Mouse (Mus musculus) forebrain, embryonic 14.5 days (tissue): ENCODE results near the gene Ralgps1. TPM values are rescaled to one million over a fixed set of nuclear protein-coding genes. Genes with fewer than 3 reads are reported as not detected.

Source experiments
- ATAC-seq: fragments of 200-750 bp; cut with Nextera tagmentation; 2 replicates; pipeline ENCODE4 v1.8.0; 2017; ENCODE audit warnings: mild to moderate bottlenecking, moderate library complexity
- DNase-seq: peaks from one replicate; pipeline ENCODE4 v3.0.0-alpha.2; 2015; ENCODE audit warnings: low spot score
- H3K27ac ChIP-seq: fragments of 300-500 bp; sonication (generic); 2 replicates; pipeline ENCODE4 v1.5.1; 2014; ENCODE audit warnings: low read depth, mild to moderate bottlenecking, control low read depth, low read length, moderate library complexity
- H3K27me3 ChIP-seq: fragments of 300-500 bp; sonication (generic); replicated peaks from 2 replicates; pipeline ENCODE4 v1.6.1; 2014; ENCODE audit warnings: low read length, control low read depth, mixed read lengths; ENCODE audit not compliant: control insufficient read depth, insufficient read depth
- H3K36me3 ChIP-seq: fragments of 300-500 bp; sonication (generic); 2 replicates; pipeline ENCODE4 v1.6.1; 2014; ENCODE audit warnings: low read length, control low read depth; ENCODE audit not compliant: control insufficient read depth, insufficient read depth
- H3K4me1 ChIP-seq: fragments of 300-500 bp; sonication (generic); 2 replicates; pipeline ENCODE4 v1.6.1; 2014; ENCODE audit warnings: antibody characterized with exemption, low read length, control low read depth; ENCODE audit not compliant: control insufficient read depth, insufficient read depth
- H3K4me2 ChIP-seq: fragments of 300-500 bp; sonication (generic); 2 replicates; pipeline ENCODE4 v1.6.1; 2014; ENCODE audit warnings: mild to moderate bottlenecking, control low read depth, low read length
- H3K4me3 ChIP-seq: fragments of 300-500 bp; sonication (generic); 2 replicates; pipeline ENCODE4 v1.5.1; 2014; ENCODE audit warnings: low read depth, low read length, control low read depth
- H3K9ac ChIP-seq: fragments of 300-500 bp; sonication (generic); 2 replicates; pipeline ENCODE4 v1.6.1; 2014; ENCODE audit warnings: mild to moderate bottlenecking, low read length, control low read depth, moderate library complexity
- H3K9me3 ChIP-seq: fragments of 300-500 bp; sonication (generic); replicated peaks from 2 replicates; pipeline ENCODE4 v1.6.1; 2016; ENCODE audit warnings: low read length, control low read depth, mixed read lengths; ENCODE audit not compliant: control insufficient read depth
- WGBS: fragments of 180-500 bp; shearing (Covaris S2); extraction: QIAGEN DNeasy Blood & Tissue Kit; methylation state at CpG from one replicate; pipeline ENCODE4 v1.1.7; 2014; 5-methylcytosine and 5-hydroxymethylcytosine counted together
- polyA plus RNA-seq: library from polyadenylated mRNA; unstranded; fragments of >200 nt; fragmentation: Nextera tagmentation; extraction: Ambion mirVana; gene quantifications from 2 replicates; pipeline ENCODE4 v1.2.1, GENCODE M21; 2014

Ralgps1 gene
- polyA plus RNA-seq, 1 experiment from 2014 or later: 32.6 TPM

DNA sequence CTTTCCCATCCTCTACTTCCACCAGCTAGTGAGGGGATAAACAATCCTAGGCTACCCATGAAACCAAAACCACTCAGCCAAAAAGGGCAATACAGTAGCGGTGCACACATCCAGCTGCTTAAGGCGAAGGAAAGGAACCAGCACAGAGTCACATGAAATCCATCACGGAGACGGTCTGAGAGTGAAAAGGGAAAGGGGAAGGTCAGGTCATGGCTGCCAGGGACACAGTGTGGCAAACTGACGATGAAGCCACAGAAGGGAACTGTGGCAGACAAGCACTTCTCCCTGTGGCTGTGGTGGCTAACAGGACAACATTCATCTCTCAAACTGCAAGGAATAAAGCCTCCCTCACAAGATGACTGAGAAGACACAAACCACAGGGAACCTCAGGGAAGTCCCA, 76.2 kb downstream of the Ralgps1 start:
- H3K4me3 ChIP-seq: no peak overlapping the region
- no peaks in the 10 kb centered on the region for H3K36me3 ChIP-seq
- no peak for ATAC-seq
- WGBS: 93% methylated on average over 5 of the region's 5 CpGs
- H3K27ac ChIP-seq: no peak overlapping the region
- no peaks in the 10 kb centered on the region for H3K4me1 ChIP-seq
- no peak overlapping the region for H3K9ac ChIP-seq
- no peaks in the 10 kb centered on the region for H3K9me3 ChIP-seq
- no peaks in the 10 kb centered on the region for H3K27me3 ChIP-seq
- DNase-seq: no peak
- no peak overlapping the region for H3K4me2 ChIP-seq

DNA sequence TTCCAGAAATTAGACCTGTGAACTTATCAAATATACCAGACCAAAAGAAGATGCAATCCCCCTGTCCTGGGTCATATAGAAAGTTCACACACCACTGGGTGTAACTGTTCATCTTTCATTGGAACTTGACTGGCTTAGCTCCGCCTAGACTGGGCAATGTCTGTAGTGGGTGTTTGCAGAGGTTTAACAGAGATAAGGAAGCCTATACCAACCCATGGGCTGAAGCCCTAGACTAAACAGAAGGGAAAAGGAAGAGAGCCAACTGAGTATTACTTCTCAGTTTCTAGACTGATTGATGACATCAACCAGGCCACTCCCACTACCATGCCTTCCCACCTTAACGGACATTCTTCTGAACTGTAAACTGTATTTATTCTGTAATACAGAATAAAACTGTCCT, 79.2 kb downstream of the Ralgps1 start:
- Histone ChIP-seq H3K36me3 (0 out of 2 replicates have a peak, but pooled peaks cover 4% of the 10 kb centered on the region), H3K27me3 (no peaks in the 10 kb centered on the region), H3K9me3 (peaks cover 8% of the 10 kb centered on the region; the same call in 1 of the 2 replicates), H3K4me1 (no peaks in the 10 kb centered on the region), H3K9ac (no peak overlapping the region), H3K4me2 (no peak overlapping the region), H3K4me3 (no peak overlapping the region), H3K27ac (no peak overlapping the region)
- DNase-seq (no peak), ATAC-seq (no peak)
- WGBS: 88% methylated on average over 2 of the region's 2 CpGs

DNA sequence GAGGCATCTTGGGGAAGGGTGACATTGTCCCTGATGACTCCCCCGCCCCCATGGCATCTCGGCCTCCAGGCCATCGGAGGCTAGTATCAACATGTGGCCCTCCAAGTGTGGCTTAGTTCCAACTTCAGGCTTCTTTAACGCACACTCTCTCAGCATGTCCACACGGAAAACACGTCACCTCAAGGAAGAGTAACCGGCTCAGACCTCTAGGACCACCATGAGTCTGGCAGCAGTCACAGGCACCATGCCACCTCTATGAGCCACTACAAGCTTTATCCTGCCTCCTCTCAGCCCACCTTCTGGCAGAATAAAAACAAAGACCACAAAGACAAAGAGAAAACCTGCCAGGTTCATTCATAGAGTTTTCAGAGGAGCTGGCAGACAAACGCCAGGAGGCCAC, 80.8 kb downstream of the Ralgps1 start:
- Histone ChIP-seq H3K4me3 (no peak overlapping the region), H3K9ac (no peak overlapping the region), H3K4me2 (no peak overlapping the region), H3K4me1 (no peaks in the 10 kb centered on the region), H3K9me3 (peaks cover 8% of the 10 kb centered on the region; the same call in 1 of the 2 replicates), H3K36me3 (0 out of 2 replicates have a peak, but pooled peaks cover 4% of the 10 kb centered on the region), H3K27ac (no peak overlapping the region), H3K27me3 (no peaks in the 10 kb centered on the region)
- ATAC-seq (no peak), DNase-seq (no peak)
- WGBS: 82% methylated on average over 8 of the region's 8 CpGs

DNA sequence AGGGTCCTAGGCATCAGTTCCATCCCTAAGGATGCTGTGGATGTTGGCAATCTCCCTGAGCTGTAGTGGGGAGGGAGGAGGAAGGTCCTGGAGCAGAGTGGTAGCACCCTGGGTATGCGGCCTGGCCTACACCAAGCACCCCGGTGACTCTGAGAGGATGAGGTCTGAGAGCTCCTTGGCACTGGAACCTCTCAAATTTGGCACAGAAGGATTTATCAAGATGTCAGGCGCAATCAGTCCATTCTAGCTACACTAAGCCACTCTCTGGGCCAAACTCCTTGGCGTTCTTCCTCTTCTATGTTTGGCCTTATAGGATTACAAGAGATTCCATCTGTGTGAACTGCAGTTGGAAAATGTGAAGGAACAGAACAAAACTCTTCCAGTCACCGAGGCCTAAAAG, 82.4 kb downstream of the Ralgps1 start:
- DNase-seq (no peak), ATAC-seq (no peak)
- WGBS: 92% methylated on average over 5 of the region's 5 CpGs
- no peak overlapping the region for H3K4me2 ChIP-seq
- peaks cover 8% of the 10 kb centered on the region; the same call in 1 of the 2 replicates for H3K9me3 ChIP-seq
- H3K36me3 ChIP-seq: peaks cover 9% of the 10 kb centered on the region
- H3K27ac ChIP-seq: no peak overlapping the region
- no peaks in the 10 kb centered on the region for H3K4me1 ChIP-seq
- no peak overlapping the region for H3K4me3 ChIP-seq
- H3K27me3 ChIP-seq: no peaks in the 10 kb centered on the region
- no peak overlapping the region for H3K9ac ChIP-seq

DNA sequence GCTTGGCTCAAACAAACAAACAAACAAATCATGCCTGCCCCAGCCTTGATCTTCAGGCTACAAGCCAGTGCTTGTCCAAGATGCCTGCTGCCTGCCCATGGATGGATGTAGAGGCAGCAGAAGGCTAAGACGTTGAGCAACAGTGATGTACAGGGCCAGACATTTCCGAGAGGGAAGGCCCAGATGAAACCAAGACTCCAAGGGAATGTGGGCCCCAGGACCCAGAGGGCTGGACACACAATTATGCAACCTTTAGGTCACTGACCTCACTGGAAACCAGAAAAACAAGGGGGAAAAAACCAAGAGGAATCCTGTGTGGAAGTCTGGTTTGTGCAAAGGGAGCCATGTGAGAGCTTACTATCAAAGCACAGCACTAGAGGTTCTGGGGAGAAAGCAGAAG, 87.6 kb downstream of the Ralgps1 start:
- ATAC-seq: no peak
- WGBS: 86% methylated on average over 2 of the region's 2 CpGs

DNA sequence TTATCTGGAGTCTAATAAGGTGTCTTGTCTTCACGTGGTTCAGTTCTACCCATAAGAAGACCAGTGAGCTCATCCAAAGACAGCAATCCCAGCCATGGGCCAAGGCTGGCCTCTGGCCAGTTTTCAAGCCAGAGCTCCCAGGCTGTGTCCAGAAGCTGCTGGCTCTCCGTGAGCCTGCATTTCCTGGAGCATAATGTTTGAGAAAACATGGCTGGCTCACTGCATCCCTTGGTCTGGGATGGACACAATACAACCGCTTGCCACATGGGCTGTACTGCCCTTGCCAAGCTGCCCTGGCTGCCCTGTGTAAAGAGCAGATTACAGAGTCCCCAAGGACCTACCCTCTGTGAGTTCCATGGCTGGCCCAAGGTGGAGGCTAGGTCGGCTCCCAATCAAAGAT, 88.4 kb downstream of the Ralgps1 start:
- no peak overlapping the region for H3K4me3 ChIP-seq
- H3K36me3 ChIP-seq: peaks cover 14% of the 10 kb centered on the region
- WGBS: 80% methylated on average over 4 of the region's 4 CpGs
- H3K27ac ChIP-seq: no peak overlapping the region
- H3K9me3 ChIP-seq: peaks cover 4% of the 10 kb centered on the region; the same call in 1 of the 2 replicates
- no peak overlapping the region for H3K9ac ChIP-seq
- H3K4me1 ChIP-seq: no peaks in the 10 kb centered on the region
- H3K27me3 ChIP-seq: no peaks in the 10 kb centered on the region
- no peak overlapping the region for H3K4me2 ChIP-seq
- ATAC-seq (no peak), DNase-seq (no peak)

More for the DNA sequence above, 87.6 kb downstream of the Ralgps1 start:
- Histone ChIP-seq H3K4me2 (no peak overlapping the region), H3K36me3 (peaks cover 19% of the 10 kb centered on the region), H3K9me3 (peaks cover 8% of the 10 kb centered on the region; the same call in 1 of the 2 replicates), H3K27ac (no peak overlapping the region), H3K4me3 (no peak overlapping the region), H3K27me3 (no peaks in the 10 kb centered on the region), H3K9ac (no peak overlapping the region), H3K4me1 (no peaks in the 10 kb centered on the region)
- no peak for DNase-seq

DNA sequence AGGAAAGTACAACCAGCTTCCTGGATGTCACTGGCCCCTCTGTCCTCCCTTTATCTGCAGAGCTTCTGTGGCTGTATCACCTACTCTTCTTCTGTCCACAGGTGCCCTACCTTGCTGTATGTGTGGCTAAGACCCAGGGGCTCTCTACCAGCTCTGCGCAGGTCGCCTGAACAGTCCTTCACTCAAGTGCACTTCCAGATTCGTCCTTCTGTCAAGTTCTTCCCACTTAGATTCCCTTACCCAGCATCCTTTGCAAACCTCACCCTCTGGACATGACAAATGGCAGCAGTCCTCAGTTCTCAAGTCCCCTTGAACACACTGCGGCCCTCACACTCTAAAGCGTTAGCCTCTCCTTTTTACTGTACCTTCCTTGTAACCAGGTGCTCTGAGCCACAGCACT, 89.5 kb downstream of the Ralgps1 start:
- no peak overlapping the region for H3K27ac ChIP-seq
- H3K9ac ChIP-seq: no peak overlapping the region
- H3K36me3 ChIP-seq: peaks cover 17% of the 10 kb centered on the region
- no peaks in the 10 kb centered on the region for H3K27me3 ChIP-seq
- no peak for ATAC-seq
- H3K9me3 ChIP-seq: no peaks in the 10 kb centered on the region
- WGBS: 91% methylated on average over 5 of the region's 5 CpGs
- DNase-seq: no peak
- no peak overlapping the region for H3K4me3 ChIP-seq
- H3K4me1 ChIP-seq: no peaks in the 10 kb centered on the region
- no peak overlapping the region for H3K4me2 ChIP-seq

DNA sequence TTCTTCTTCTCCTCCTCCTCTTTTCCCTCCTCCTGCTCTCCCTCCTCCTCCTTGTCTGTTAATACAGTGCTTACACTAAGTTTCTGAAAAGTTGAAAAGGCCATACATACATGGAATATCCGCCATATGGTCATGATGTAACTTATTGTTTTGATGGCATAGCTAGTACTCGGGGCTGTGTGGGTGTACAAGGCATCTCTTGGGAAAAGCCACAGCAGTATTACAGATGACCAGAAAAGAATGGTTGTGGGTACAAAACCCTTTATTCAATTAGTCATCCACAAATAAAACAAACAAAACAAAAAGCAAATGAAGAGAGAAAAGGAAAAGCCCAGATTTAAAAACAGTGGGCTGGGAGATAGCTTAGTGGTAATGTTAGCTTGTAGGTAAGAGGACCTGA, 90.8 kb downstream of the Ralgps1 start:
- ATAC-seq: no peak
- Histone ChIP-seq H3K27ac (no peak overlapping the region), H3K4me2 (no peak overlapping the region), H3K4me3 (no peak overlapping the region), H3K36me3 (peaks cover 17% of the 10 kb centered on the region), H3K4me1 (no peaks in the 10 kb centered on the region), H3K9me3 (no peaks in the 10 kb centered on the region), H3K9ac (no peak overlapping the region), H3K27me3 (no peaks in the 10 kb centered on the region)
- WGBS: 83% methylated on average over 2 of the region's 2 CpGs
- no peak for DNase-seq

DNA sequence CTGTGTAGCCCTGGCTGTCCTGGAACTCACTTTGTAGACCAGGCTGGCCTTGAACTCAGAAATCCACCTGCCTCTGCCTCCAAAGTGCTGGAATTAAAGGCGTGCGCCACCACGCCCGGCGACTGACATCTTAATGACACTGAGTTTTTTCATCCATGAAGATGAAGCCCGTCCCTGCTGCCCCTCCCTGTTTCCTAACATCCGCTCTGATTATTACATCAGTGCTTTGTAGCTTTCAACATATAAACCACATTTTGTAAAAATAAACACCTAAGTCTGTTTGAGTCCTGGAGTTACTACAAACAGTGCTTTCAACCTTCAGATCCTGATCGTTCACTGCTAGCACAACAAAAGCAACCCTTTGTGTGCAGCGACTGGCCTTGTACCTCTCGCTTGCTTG, 91.5 kb downstream of the Ralgps1 start:
- H3K4me3 ChIP-seq: no peak overlapping the region
- WGBS: 83% methylated on average over 10 of the region's 10 CpGs
- ATAC-seq (no peak), DNase-seq (no peak)
- H3K27ac ChIP-seq: no peak overlapping the region
- H3K9ac ChIP-seq: no peak overlapping the region
- no peaks in the 10 kb centered on the region for H3K4me1 ChIP-seq
- H3K4me2 ChIP-seq: no peak overlapping the region
- H3K36me3 ChIP-seq: peaks cover 19% of the 10 kb centered on the region
- H3K9me3 ChIP-seq: no peaks in the 10 kb centered on the region
- H3K27me3 ChIP-seq: no peaks in the 10 kb centered on the region
